Mouse (Mus musculus) limb, embryonic 12.5 days (tissue): ENCODE results near the gene Pygb. TPM values are rescaled to one million over a fixed set of nuclear protein-coding genes. Genes with fewer than 3 reads are reported as not detected.

Experiments
- ATAC-seq: fragments of 200-750 bp; cut with Nextera tagmentation; 2 replicates; pipeline ENCODE4 v1.8.0; 2017; ENCODE audit warnings: low read depth, moderate TSS enrichment; ENCODE audit not compliant: insufficient number of reproducible peaks, insufficient read depth, low FRiP score, low TSS enrichment
- H3K27ac ChIP-seq: fragments of 300-500 bp; sonication (generic); 2 replicates; pipeline ENCODE4 v1.5.1; 2016; ENCODE audit warnings: mild to moderate bottlenecking, moderate library complexity
- H3K27me3 ChIP-seq: fragments of 300-500 bp; sonication (generic); 2 replicates; pipeline ENCODE4 v1.6.1; 2016; ENCODE audit warnings: mild to moderate bottlenecking, moderate library complexity
- H3K36me3 ChIP-seq: fragments of 300-500 bp; sonication (generic); 2 replicates; pipeline ENCODE4 v1.6.1; 2016; ENCODE audit warnings: mild to moderate bottlenecking, moderate library complexity
- H3K4me1 ChIP-seq: fragments of 300-500 bp; sonication (generic); replicated peaks from 2 replicates; pipeline ENCODE4 v1.6.1; 2016
- H3K4me2 ChIP-seq: fragments of 300-500 bp; sonication (generic); 2 replicates; pipeline ENCODE4 v1.6.1; 2016; ENCODE audit warnings: mild to moderate bottlenecking, moderate library complexity
- H3K4me3 ChIP-seq: fragments of 300-500 bp; sonication (generic); replicated peaks from 2 replicates; pipeline ENCODE4 v1.5.1; 2016; ENCODE audit warnings: mild to moderate bottlenecking
- H3K9ac ChIP-seq: fragments of 300-500 bp; sonication (generic); replicated peaks from 2 replicates; pipeline ENCODE4 v1.6.1; 2016; ENCODE audit warnings: mild to moderate bottlenecking, moderate library complexity
- H3K9me3 ChIP-seq: fragments of 300-500 bp; sonication (generic); 2 replicates; pipeline ENCODE4 v1.6.1; 2016; ENCODE audit warnings: mild to moderate bottlenecking, moderate library complexity
- WGBS: fragments of 180-500 bp; shearing (Covaris S2); methylation state at CpG from one replicate; pipeline ENCODE4 v1.1.7; 2016; 5-methylcytosine and 5-hydroxymethylcytosine counted together
- polyA plus RNA-seq: library from polyadenylated mRNA; unstranded; fragments of >200 nt; fragmentation: Nextera tagmentation; extraction: Ambion mirVana; gene quantifications from 2 replicates; pipeline ENCODE4 v1.2.1, GENCODE M21; 2016

Gene Pygb
- polyA plus RNA-seq, 1 experiment from 2014 or later = 84.0 TPM

GRCm38 (mm10) chr2:150844798-150845197, 58.3 kb downstream of the Pygb start:
- no peak overlapping the region for H3K4me2 ChIP-seq
- no peaks in the 10 kb centered on the region for H3K27me3 ChIP-seq
- WGBS = 89% methylated on average over 1 of the region's 1 CpGs
- H3K4me3 ChIP-seq = no peak overlapping the region
- H3K36me3 ChIP-seq = peaks cover 26% of the 10 kb centered on the region
- no peak for ATAC-seq
- H3K9ac ChIP-seq = no peak overlapping the region
- no peaks in the 10 kb centered on the region for H3K4me1 ChIP-seq
- H3K27ac ChIP-seq = no peak overlapping the region
- no peaks in the 10 kb centered on the region for H3K9me3 ChIP-seq

GRCm38 (mm10) chr2:150847436-150847995, 61.0 kb downstream of the Pygb start:
- Histone ChIP-seq H3K36me3 (peaks cover 16% of the 10 kb centered on the region), H3K9me3 (no peaks in the 10 kb centered on the region), H3K27ac (no peak overlapping the region), H3K4me3 (no peak overlapping the region), H3K4me2 (no peak overlapping the region), H3K4me1 (no peaks in the 10 kb centered on the region), H3K27me3 (no peaks in the 10 kb centered on the region), H3K9ac (no peak overlapping the region)
- ATAC-seq = no peak
- WGBS = 92% methylated on average over 8 of the region's 8 CpGs

- no peak overlapping the region for H3K9ac ChIP-seq
- H3K4me1 ChIP-seq = no peaks in the 10 kb centered on the region
- no peak overlapping the region for H3K27ac ChIP-seq
- WGBS = 61% methylated on average over 9 of the region's 9 CpGs
- H3K27me3 ChIP-seq = no peaks in the 10 kb centered on the region
- no peak overlapping the region for H3K4me3 ChIP-seq
- H3K9me3 ChIP-seq = no peaks in the 10 kb centered on the region
- ATAC-seq = no peak
- H3K36me3 ChIP-seq = peaks cover 7% of the 10 kb centered on the region
- no peak overlapping the region for H3K4me2 ChIP-seq
Observed at GRCm38 (mm10) chr2:150851251-150851650, 64.7 kb downstream of the Pygb start.

GRCm38 (mm10) chr2:150855186-150855585, 68.7 kb downstream of the Pygb start:
- Histone ChIP-seq H3K27ac (no peak overlapping the region), H3K36me3 (peaks cover 6% of the 10 kb centered on the region; the same call in 1 of the 2 replicates), H3K27me3 (no peaks in the 10 kb centered on the region), H3K9me3 (no peaks in the 10 kb centered on the region), H3K9ac (no peak overlapping the region), H3K4me2 (no peak overlapping the region), H3K4me1 (no peaks in the 10 kb centered on the region), H3K4me3 (no peak overlapping the region)
- no peak for ATAC-seq

GRCm38 (mm10) chr2:150858724-150859487, 72.4 kb downstream of the Pygb start:
- H3K27me3 ChIP-seq = no peaks in the 10 kb centered on the region
- no peak for ATAC-seq
- H3K4me2 ChIP-seq = no peak overlapping the region
- H3K9ac ChIP-seq = no peak overlapping the region
- 79% methylated on average over 9 of the region's 9 CpGs for WGBS
- H3K4me3 ChIP-seq = no peak overlapping the region
- H3K27ac ChIP-seq = no peak overlapping the region
- H3K36me3 ChIP-seq = peaks cover 3% of the 10 kb centered on the region; the same call in 1 of the 2 replicates
- H3K4me1 ChIP-seq = no peaks in the 10 kb centered on the region
- no peaks in the 10 kb centered on the region for H3K9me3 ChIP-seq

- Histone ChIP-seq H3K36me3 (peaks cover 3% of the 10 kb centered on the region; the same call in 1 of the 2 replicates), H3K4me1 (no peaks in the 10 kb centered on the region), H3K27ac (no peak overlapping the region), H3K27me3 (no peaks in the 10 kb centered on the region), H3K4me3 (no peak overlapping the region), H3K9me3 (no peaks in the 10 kb centered on the region), H3K9ac (no peak overlapping the region), H3K4me2 (no peak overlapping the region)
- 81% methylated on average over 11 of the region's 11 CpGs for WGBS
- no peak for ATAC-seq
Observed at GRCm38 (mm10) chr2:150859709-150860470, 73.4 kb downstream of the Pygb start.

- Histone ChIP-seq H3K4me1 (no peaks in the 10 kb centered on the region), H3K9me3 (no peaks in the 10 kb centered on the region; the same call in 1 of the 2 replicates), H3K4me3 (no peak overlapping the region), H3K36me3 (peaks cover 1% of the 10 kb centered on the region; the same call in 1 of the 2 replicates), H3K9ac (no peak overlapping the region), H3K27me3 (no peaks in the 10 kb centered on the region), H3K4me2 (no peak overlapping the region), H3K27ac (no peak overlapping the region)
- ATAC-seq = no peak
- 92% methylated on average over 2 of the region's 2 CpGs for WGBS
Observed at GRCm38 (mm10) chr2:150861128-150861527, 74.6 kb downstream of the Pygb start.

- Histone ChIP-seq H3K27me3 (no peaks in the 10 kb centered on the region), H3K27ac (no peak overlapping the region), H3K36me3 (no peaks in the 10 kb centered on the region), H3K4me2 (no peak overlapping the region), H3K9me3 (no peaks in the 10 kb centered on the region; the same call in 1 of the 2 replicates), H3K4me1 (no peaks in the 10 kb centered on the region), H3K9ac (no peak overlapping the region), H3K4me3 (no peak overlapping the region)
- WGBS = 92% methylated on average over 2 of the region's 2 CpGs
- no peak for ATAC-seq
Observed at GRCm38 (mm10) chr2:150867021-150867420, 80.5 kb downstream of the Pygb start.

GRCm38 (mm10) chr2:150869446-150869845, 82.9 kb downstream of the Pygb start:
- Histone ChIP-seq H3K9me3 (no peaks in the 10 kb centered on the region; the same call in 1 of the 2 replicates), H3K36me3 (no peaks in the 10 kb centered on the region), H3K4me3 (no peak overlapping the region), H3K27ac (no peak overlapping the region), H3K9ac (no peak overlapping the region), H3K27me3 (no peaks in the 10 kb centered on the region), H3K4me2 (no peak overlapping the region), H3K4me1 (no peaks in the 10 kb centered on the region)
- ATAC-seq = no peak
- WGBS = 92% methylated on average over 1 of the region's 1 CpGs

- H3K9ac ChIP-seq = no peak overlapping the region
- no peak overlapping the region for H3K4me2 ChIP-seq
- 96% methylated on average over 1 of the region's 1 CpGs for WGBS
- ATAC-seq = no peak
- H3K9me3 ChIP-seq = no peaks in the 10 kb centered on the region
- H3K4me3 ChIP-seq = no peak overlapping the region
- no peaks in the 10 kb centered on the region for H3K27me3 ChIP-seq
- H3K36me3 ChIP-seq = no peaks in the 10 kb centered on the region
- no peaks in the 10 kb centered on the region for H3K4me1 ChIP-seq
- no peak overlapping the region for H3K27ac ChIP-seq
Observed at GRCm38 (mm10) chr2:150874508-150874907, 88.0 kb downstream of the Pygb start.

GRCm38 (mm10) chr2:150875226-150875625, 88.7 kb downstream of the Pygb start:
- ATAC-seq = no peak
- H3K27ac ChIP-seq = no peak overlapping the region
- no peaks in the 10 kb centered on the region for H3K9me3 ChIP-seq
- WGBS = 93% methylated on average over 1 of the region's 1 CpGs
- no peaks in the 10 kb centered on the region for H3K27me3 ChIP-seq
- H3K4me2 ChIP-seq = no peak overlapping the region
- no peaks in the 10 kb centered on the region for H3K4me1 ChIP-seq
- H3K9ac ChIP-seq = no peak overlapping the region
- H3K36me3 ChIP-seq = no peaks in the 10 kb centered on the region
- H3K4me3 ChIP-seq = no peak overlapping the region
